8 mouse cellular contexts compared by ENCODE assay signal in the genomic region with DNA sequence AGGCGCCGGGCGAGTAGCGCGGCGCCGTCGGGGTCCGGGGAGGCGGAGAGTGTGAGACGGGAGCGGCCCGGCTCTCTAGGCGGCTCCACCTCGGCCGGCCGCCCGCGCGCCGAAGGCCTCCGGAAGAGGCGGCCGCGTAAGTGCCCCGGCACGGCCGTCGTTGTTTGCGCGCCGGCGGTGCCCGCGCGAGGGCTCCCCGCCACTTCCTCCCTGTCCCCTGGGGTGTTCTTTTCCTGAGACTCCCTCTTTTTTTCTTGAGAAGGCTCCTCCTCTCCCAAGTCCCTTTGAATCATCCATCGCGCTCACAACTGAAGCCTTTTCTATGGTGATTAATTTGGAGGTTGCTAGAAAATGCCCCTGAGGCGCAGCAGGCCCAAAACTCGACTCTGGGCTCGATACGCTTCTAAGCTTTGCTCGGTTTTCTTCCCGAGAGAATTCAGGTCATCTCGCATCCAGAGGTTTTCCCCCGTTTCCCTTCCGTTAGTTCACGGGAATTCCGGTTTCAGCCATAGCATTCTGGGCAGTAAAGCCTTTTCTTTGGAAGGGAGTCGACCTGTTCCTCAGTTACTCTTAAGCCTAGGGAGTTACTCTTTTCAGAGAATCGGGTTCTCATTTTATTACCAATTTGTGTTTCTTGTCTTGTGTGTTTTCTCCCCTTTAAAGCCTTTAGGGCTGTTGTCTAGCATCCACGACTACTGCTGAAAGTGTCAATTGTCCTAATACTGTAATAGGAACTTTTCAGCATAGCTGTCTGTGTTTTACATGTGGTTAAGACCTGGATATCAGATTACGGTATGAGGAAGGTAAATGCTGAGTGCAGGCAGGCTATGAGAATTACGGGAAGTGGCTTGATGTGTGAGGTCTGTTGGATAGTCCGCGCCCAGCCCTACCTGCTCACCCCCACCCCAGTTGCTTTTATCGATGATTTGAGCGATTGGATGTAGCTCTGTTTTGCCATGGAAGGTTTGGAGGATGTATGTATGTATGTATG. TPM values are rescaled to one million over a fixed set of nuclear protein-coding genes. Genes with fewer than 3 reads are reported as not detected.
DNase-seq lines count a peak whose midpoint lies in the region; ATAC-seq and TF ChIP-seq lines count a peak whose summit lies in the region.

No protein-coding gene starts in this region.

- H3K9me3 ChIP-seq in G1E (replicated peaks): no peaks in the 10 kb centered on the region
- no peaks in the 10 kb centered on the region for H3K9me3 ChIP-seq in megakaryocyte, embryonic 14.5 days

- WGBS in kidney, adult 2 months: under 1% methylated on average over 58 of the region's 59 CpGs

- TF ChIP-seq CTCF in kidney, adult 2 months (conservative IDR thresholded peaks at IDR 0.05; ENCODE audit: insufficient read depth, insufficient read length, low read depth, low read length): no peak
- TF ChIP-seq CTCF in G1E (IDR thresholded peaks at IDR 0.05; ENCODE audit: low read depth, low read length): no peak
- TF ChIP-seq CTCF in embryonic fibroblast, embryonic 13.5 days (IDR thresholded peaks at IDR 0.05; ENCODE audit: borderline replicate concordance, insufficient read depth, low read length): no peak

- H3K4me1 ChIP-seq in kidney, adult 2 months (ENCODE audit: control insufficient read depth, insufficient read depth, low read length): peaks cover 2% of the 10 kb centered on the region; the same call in 1 of the 2 replicates
- H3K4me1 ChIP-seq in G1E (ENCODE audit: insufficient read depth, low read depth, low read length): peaks cover 38% of the 10 kb centered on the region
- H3K4me1 ChIP-seq in embryonic fibroblast, embryonic 13.5 days (ENCODE audit: control insufficient read depth, insufficient read depth, low read length): peaks cover 3% of the 10 kb centered on the region; the same call in 1 of the 2 replicates
- H3K4me1 ChIP-seq in megakaryocyte, embryonic 14.5 days: peaks cover 64% of the 10 kb centered on the region

- ATAC-seq in G1E (ENCODE audit: extremely low read depth, insufficient number of reproducible peaks, low FRiP score, poor library complexity, severe bottlenecking): 0 out of 2 replicates have a peak, but pooled peaks have one; percentile 31

- no peak for TF ChIP-seq POLR2A in kidney, adult 2 months (IDR thresholded peaks at IDR 0.05; ENCODE audit: low read depth, low read length)
- peak; percentile 17; the same call in 1 of the 2 replicates for TF ChIP-seq POLR2A in embryonic fibroblast, embryonic 13.5 days (IDR thresholded peaks at IDR 0.05; ENCODE audit: low read depth, low read length)

- DNase-seq in kidney, adult 2 months: peak; percentile 15
- no peak for DNase-seq in kidney, adult 8-10 months
- peak; percentile 73 for DNase-seq in G1E (ENCODE audit: low spot score)
- peak; percentile 87 for DNase-seq in induced T-regulatory cell, adult 2 months (ENCODE audit: low read depth)
- peak; percentile 74 for DNase-seq in thymus, postnatal 14 days
- DNase-seq in right cerebral cortex, postnatal 25 days: no peak

- peak overlapping the region; percentile 81 for H3K4me3 ChIP-seq in kidney, adult 2 months (ENCODE audit: insufficient read depth, low read depth, low read length)
- H3K4me3 ChIP-seq in G1E (ENCODE audit: low read depth, low read length): peak overlapping the region; percentile 84
- peak overlapping the region; percentile 81 for H3K4me3 ChIP-seq in embryonic fibroblast, embryonic 13.5 days (ENCODE audit: insufficient read depth, low read length)
- peak overlapping the region; percentile 95 for H3K4me3 ChIP-seq in megakaryocyte, embryonic 14.5 days (replicated peaks)

- no peaks in the 10 kb centered on the region for H3K36me3 ChIP-seq in kidney, adult 2 months (ENCODE audit: control insufficient read depth, insufficient read depth, low read length)
- H3K36me3 ChIP-seq in G1E (replicated peaks): peaks cover 27% of the 10 kb centered on the region
- H3K36me3 ChIP-seq in megakaryocyte, embryonic 14.5 days (replicated peaks; ENCODE audit: low read length): peaks cover 18% of the 10 kb centered on the region

- peak overlapping the region; percentile 91 for H3K27ac ChIP-seq in kidney, adult 2 months (ENCODE audit: insufficient read depth, low read depth, low read length)
- H3K27ac ChIP-seq in embryonic fibroblast, embryonic 13.5 days (ENCODE audit: insufficient read depth, low read length): peak overlapping the region; percentile 94

- H3K27me3 ChIP-seq in kidney, adult 2 months (replicated peaks; ENCODE audit: control insufficient read depth, insufficient read depth, low read length): no peaks in the 10 kb centered on the region
- no peaks in the 10 kb centered on the region for H3K27me3 ChIP-seq in G1E (ENCODE audit: insufficient read depth, low read length)
- no peaks in the 10 kb centered on the region for H3K27me3 ChIP-seq in megakaryocyte, embryonic 14.5 days (replicated peaks)

RNA-seq across cellular contexts. Expression of gene Pank2, which starts 0.7 kb away (rescaled TPM):
- 13.0 and 13.8 TPM in 2 replicates for polyA plus RNA-seq in kidney, adult 2 months (2012; rRNA removed)
- 79.5 and 101 TPM in 2 replicates for total RNA-seq in G1E (2014; fragmentation: Nextera tagmentation)
- total RNA-seq in G1E (2017): 53.3 and 57.4 TPM in 2 replicates
- polyA plus RNA-seq in G1E (2012): 14.9 and 22.6 TPM in 2 replicates
- polyA plus RNA-seq in embryonic fibroblast, embryonic 13.5 days (2011; ENCODE audit: insufficient read length, low read depth, missing spikeins): 65.3 and 65.4 TPM in 2 replicates
- polyA plus RNA-seq in megakaryocyte, embryonic 14.5 days (2012; ENCODE audit: insufficient read depth, low replicate concordance): 8.5 and 15.6 TPM in 2 replicates

RNA-seq across cellular contexts. Expression of gene Mavs, which starts 29.1 kb away (rescaled TPM):
- polyA plus RNA-seq in kidney, adult 2 months (2012; rRNA removed): 119 and 142 TPM in 2 replicates
- total RNA-seq in G1E (2014; fragmentation: Nextera tagmentation): 18.8 and 21.2 TPM in 2 replicates
- total RNA-seq in G1E (2017): 12.2 and 13.9 TPM in 2 replicates
- 2.3 and 5.6 TPM in 2 replicates for polyA plus RNA-seq in G1E (2012)
- polyA plus RNA-seq in embryonic fibroblast, embryonic 13.5 days (2011; ENCODE audit: insufficient read length, low read depth, missing spikeins): 23.1 and 24.8 TPM in 2 replicates
- 12.8 and 15.6 TPM in 2 replicates for polyA plus RNA-seq in megakaryocyte, embryonic 14.5 days (2012; ENCODE audit: insufficient read depth, low replicate concordance)

RNA-seq across cellular contexts. Expression of gene Ap5s1, which starts 56.1 kb away (rescaled TPM):
- polyA plus RNA-seq in kidney, adult 2 months (2012; rRNA removed): 48.5 and 51.6 TPM in 2 replicates
- total RNA-seq in G1E (2014; fragmentation: Nextera tagmentation) (5.1 and 31.3 TPM in 2 replicates), G1E (2017) (5.1 and 5.2 TPM in 2 replicates)
- polyA plus RNA-seq in G1E (2012): 3.3 and 8.4 TPM in 2 replicates
- 13.0 and 13.8 TPM in 2 replicates for polyA plus RNA-seq in embryonic fibroblast, embryonic 13.5 days (2011; ENCODE audit: insufficient read length, low read depth, missing spikeins)
- polyA plus RNA-seq in megakaryocyte, embryonic 14.5 days (2012; ENCODE audit: insufficient read depth, low replicate concordance): 7.7 and 14.6 TPM in 2 replicates

Comparison
In these comparisons a context has a peak if more than half of its experiments do, and no peak if none do; other contexts are left out.
1. DNase-seq: peak in kidney, adult 2 months (single experiment), G1E (single experiment), induced T-regulatory cell, adult 2 months (single experiment) and thymus, postnatal 14 days (single experiment); none in kidney, adult 8-10 months (0 of 2) and right cerebral cortex, postnatal 25 days (single experiment).
2. Peak in every context shown above with its lines, with median percentiles within 50 percentile points of each other: H3K4me3 ChIP-seq.